7 mouse cellular contexts compared by ENCODE assay signal in genomic region chr1:155006539-155007486, GRCm38 (mm10).
DNase-seq lines count a peak whose midpoint lies in the region; ATAC-seq and TF ChIP-seq lines count a peak whose summit lies in the region.

No protein-coding gene starts in this region.

- peak; percentile 98 for ATAC-seq in granulocyte monocyte progenitor cell, adult 5-6 weeks (replicated peaks; ENCODE audit: poor library complexity, severe bottlenecking)
- peak; percentile 70 for ATAC-seq in limb, embryonic 11.5 days (ENCODE audit: insufficient number of reproducible peaks, low FRiP score, low TSS enrichment, low read depth)
- ATAC-seq in midbrain, embryonic 16.5 days, result peak; percentile 86

- no peaks in the 10 kb centered on the region for H3K4me1 ChIP-seq in kidney, adult 2 months (ENCODE audit: control insufficient read depth, insufficient read depth, low read length)
- no peaks in the 10 kb centered on the region for H3K4me1 ChIP-seq in limb, embryonic 11.5 days (ENCODE audit: control insufficient read depth, insufficient read depth, low read length)
- H3K4me1 ChIP-seq in midbrain, embryonic 16.5 days (ENCODE audit: control insufficient read depth, insufficient read depth, low read length), result peaks cover 3% of the 10 kb centered on the region; the same call in 1 of the 2 replicates
- H3K4me1 ChIP-seq in spleen, adult 2 months (ENCODE audit: control insufficient read depth, insufficient read depth, insufficient read length), result no peaks in the 10 kb centered on the region

- no peak for TF ChIP-seq POLR2A in kidney, adult 2 months (IDR thresholded peaks at IDR 0.05; ENCODE audit: low read depth, low read length)
- no peak for TF ChIP-seq POLR2A in spleen, adult 2 months (IDR thresholded peaks at IDR 0.05; ENCODE audit: low read depth, low read length)

- H3K4me2 ChIP-seq in limb, embryonic 11.5 days (ENCODE audit: low read depth, severe bottlenecking), result no peak overlapping the region
- no peak overlapping the region for H3K4me2 ChIP-seq in midbrain, embryonic 16.5 days (ENCODE audit: low read length)

- no peak overlapping the region for H3K27ac ChIP-seq in kidney, adult 2 months (ENCODE audit: insufficient read depth, low read depth, low read length)
- H3K27ac ChIP-seq in limb, embryonic 11.5 days (replicated peaks; ENCODE audit: low read depth, low read length), result no peak overlapping the region
- H3K27ac ChIP-seq in midbrain, embryonic 16.5 days (ENCODE audit: low read length), result no peak overlapping the region
- H3K27ac ChIP-seq in spleen, adult 2 months (ENCODE audit: insufficient read depth, low read length), result no peak overlapping the region

- no peaks in the 10 kb centered on the region for H3K9me3 ChIP-seq in limb, embryonic 11.5 days (ENCODE audit: control insufficient read depth, low read length)
- H3K9me3 ChIP-seq in midbrain, embryonic 16.5 days (replicated peaks; ENCODE audit: control insufficient read depth, low read length, poor library complexity, severe bottlenecking), result no peaks in the 10 kb centered on the region

- no peak overlapping the region for H3K9ac ChIP-seq in limb, embryonic 11.5 days (ENCODE audit: low read length)
- no peak overlapping the region for H3K9ac ChIP-seq in midbrain, embryonic 16.5 days (ENCODE audit: low read depth, low read length)

- peak; percentile 76 for DNase-seq in adrenal gland, adult 8-10 months
- peak; percentile 86 for DNase-seq in embryo, embryonic 9.5 days (ENCODE audit: extremely low spot score)
- peak; percentile 88 for DNase-seq in kidney, adult 2 months
- DNase-seq in limb, embryonic 11.5 days (ENCODE audit: low spot score), result peak; percentile 92
- peak; percentile 70 to 79 for DNase-seq in spleen, adult 2 months (ENCODE audit: low read depth in 1 of 2, low spot score in 2 of 2)

- peak; percentile 99 for TF ChIP-seq CTCF in kidney, adult 2 months (conservative IDR thresholded peaks at IDR 0.05; ENCODE audit: insufficient read depth, insufficient read length, low read depth, low read length)
- peak; percentile 100 for TF ChIP-seq CTCF in spleen, adult 2 months (IDR thresholded peaks at IDR 0.05; ENCODE audit: extremely low read depth, insufficient read depth, insufficient read length, insufficient replicate concordance)

- no peaks in the 10 kb centered on the region for H3K27me3 ChIP-seq in kidney, adult 2 months (replicated peaks; ENCODE audit: control insufficient read depth, insufficient read depth, low read length)
- no peaks in the 10 kb centered on the region for H3K27me3 ChIP-seq in limb, embryonic 11.5 days (ENCODE audit: control insufficient read depth, insufficient read depth, low read length)
- no peaks in the 10 kb centered on the region for H3K27me3 ChIP-seq in midbrain, embryonic 16.5 days (ENCODE audit: control insufficient read depth, insufficient read depth, low read depth, low read length)
- no peaks in the 10 kb centered on the region for H3K27me3 ChIP-seq in spleen, adult 2 months (ENCODE audit: control insufficient read depth, insufficient read depth, low read length)

- H3K4me3 ChIP-seq in kidney, adult 2 months (ENCODE audit: insufficient read depth, low read depth, low read length), result no peak overlapping the region
- no peak overlapping the region for H3K4me3 ChIP-seq in limb, embryonic 11.5 days (ENCODE audit: low read depth, low read length)
- H3K4me3 ChIP-seq in midbrain, embryonic 16.5 days (ENCODE audit: low read depth, low read length), result no peak overlapping the region
- H3K4me3 ChIP-seq in spleen, adult 2 months (ENCODE audit: extremely low read depth, insufficient read depth, insufficient read length), result no peak overlapping the region

- H3K36me3 ChIP-seq in kidney, adult 2 months (ENCODE audit: control insufficient read depth, insufficient read depth, low read length), result no peaks in the 10 kb centered on the region
- H3K36me3 ChIP-seq in limb, embryonic 11.5 days (ENCODE audit: control insufficient read depth, insufficient read depth, low read length), result no peaks in the 10 kb centered on the region
- H3K36me3 ChIP-seq in midbrain, embryonic 16.5 days (ENCODE audit: control insufficient read depth, insufficient read depth, low read length), result no peaks in the 10 kb centered on the region
- H3K36me3 ChIP-seq in spleen, adult 2 months (ENCODE audit: control insufficient read depth, insufficient read depth, low read length), result no peaks in the 10 kb centered on the region

- 18% methylated on average over 16 of the region's 16 CpGs for WGBS in kidney, adult 2 months
- 20% methylated on average over 16 of the region's 16 CpGs for WGBS in limb, embryonic 11.5 days
- WGBS in midbrain, embryonic 16.5 days, result 15% methylated on average over 16 of the region's 16 CpGs
- 18% methylated on average over 16 of the region's 16 CpGs for WGBS in spleen, adult 2 months
